Mouse (Mus musculus) brain, embryonic 14.5 days (tissue): ENCODE measurements around the gene Olfr1131.

Experiments
- CTCF ChIP-seq: fragments of 200-500 bp; IDR thresholded peaks from 2 replicates; pipeline ENCODE4 v1.5.1; 2012; ENCODE audit warnings: inconsistent platforms, mild to moderate bottlenecking, moderate library complexity, borderline replicate concordance; ENCODE audit not compliant: insufficient read depth, insufficient read length; ENCODE audit errors: extremely low read depth
- POLR2A ChIP-seq: fragments of 200-500 bp; IDR thresholded peaks from 2 replicates; pipeline ENCODE4 v1.6.1; 2012; ENCODE audit warnings: mild to moderate bottlenecking, inconsistent platforms, borderline replicate concordance; ENCODE audit not compliant: poor library complexity, insufficient read depth, insufficient read length, severe bottlenecking; ENCODE audit errors: extremely low read depth

GRCm38 (mm10) chr2:87647274-87647673 lies 20.4 kb downstream of the Olfr1131 start, which contains the start of gene Olfr1133:
- TF ChIP-seq CTCF (no peak), POLR2A (no peak)
